Mouse (Mus musculus): ENCODE results near the gene Inpp4a. TPM values are rescaled to one million over a fixed set of nuclear protein-coding genes. Genes with fewer than 3 reads are reported as not detected.

The Inpp4a gene
- polyA plus RNA-seq, 1 experiment from 2014 or later, result 14.1 TPM

GRCm38 (mm10) chr1:37309939-37310515, 10.4 kb downstream of the Inpp4a start:
- Histone ChIP-seq H3K9me3 (ENCODE audit: control insufficient read depth, low read length) (peaks cover 7% of the 10 kb centered on the region; the same call in 1 of the 2 replicates), H3K4me1 (replicated peaks; ENCODE audit: control insufficient read depth, insufficient read depth, low read length) (0 out of 2 replicates have a peak, but pooled peaks cover 3% of the 10 kb centered on the region), H3K27ac (ENCODE audit: low read depth) (no peak overlapping the region), H3K4me2 (ENCODE audit: low read length) (no peak overlapping the region), H3K9ac (ENCODE audit: low read length) (no peak overlapping the region), H3K4me3 (ENCODE audit: low read depth, low read length) (no peak overlapping the region), H3K27me3 (replicated peaks; ENCODE audit: control insufficient read depth, insufficient read depth, low read length) (no peaks in the 10 kb centered on the region), H3K36me3 (ENCODE audit: control insufficient read depth, insufficient read depth, low read length) (no peaks in the 10 kb centered on the region)
- DNase-seq (ENCODE audit: low spot score), result no peak
- WGBS, result 98% methylated on average over 4 of the region's 4 CpGs
- ATAC-seq (replicated peaks; ENCODE audit: low FRiP score, low TSS enrichment, low read depth), result no peak

- H3K9me3 ChIP-seq (ENCODE audit: control insufficient read depth, low read length), result peaks cover 7% of the 10 kb centered on the region; the same call in 1 of the 2 replicates
- H3K4me1 ChIP-seq (replicated peaks; ENCODE audit: control insufficient read depth, insufficient read depth, low read length), result no peaks in the 10 kb centered on the region
- no peak overlapping the region for H3K4me2 ChIP-seq (ENCODE audit: low read length)
- no peaks in the 10 kb centered on the region for H3K27me3 ChIP-seq (replicated peaks; ENCODE audit: control insufficient read depth, insufficient read depth, low read length)
- H3K36me3 ChIP-seq (ENCODE audit: control insufficient read depth, insufficient read depth, low read length), result no peaks in the 10 kb centered on the region
- H3K9ac ChIP-seq (ENCODE audit: low read length), result no peak overlapping the region
- no peak overlapping the region for H3K27ac ChIP-seq (ENCODE audit: low read depth)
- no peak for ATAC-seq (replicated peaks; ENCODE audit: low FRiP score, low TSS enrichment, low read depth)
- no peak for DNase-seq (ENCODE audit: low spot score)
- WGBS, result 43% methylated on average over 7 of the region's 7 CpGs
- no peak overlapping the region for H3K4me3 ChIP-seq (ENCODE audit: low read depth, low read length)
Measured at GRCm38 (mm10) chr1:37314338-37314737, 14.7 kb downstream of the Inpp4a start.

- Histone ChIP-seq H3K9ac (ENCODE audit: low read length) (no peak overlapping the region), H3K9me3 (ENCODE audit: control insufficient read depth, low read length) (no peaks in the 10 kb centered on the region), H3K36me3 (ENCODE audit: control insufficient read depth, insufficient read depth, low read length) (no peaks in the 10 kb centered on the region), H3K4me3 (ENCODE audit: low read depth, low read length) (no peak overlapping the region), H3K4me2 (ENCODE audit: low read length) (no peak overlapping the region), H3K27me3 (replicated peaks; ENCODE audit: control insufficient read depth, insufficient read depth, low read length) (no peaks in the 10 kb centered on the region), H3K4me1 (replicated peaks; ENCODE audit: control insufficient read depth, insufficient read depth, low read length) (no peaks in the 10 kb centered on the region), H3K27ac (ENCODE audit: low read depth) (no peak overlapping the region)
- no peak for ATAC-seq (replicated peaks; ENCODE audit: low FRiP score, low TSS enrichment, low read depth)
- DNase-seq (ENCODE audit: low spot score), result no peak
- 77% methylated on average over 7 of the region's 7 CpGs for WGBS
Measured at GRCm38 (mm10) chr1:37317644-37318285, 18.1 kb downstream of the Inpp4a start.

- Histone ChIP-seq H3K9ac (ENCODE audit: low read length) (no peak overlapping the region), H3K4me1 (replicated peaks; ENCODE audit: control insufficient read depth, insufficient read depth, low read length) (no peaks in the 10 kb centered on the region), H3K36me3 (ENCODE audit: control insufficient read depth, insufficient read depth, low read length) (no peaks in the 10 kb centered on the region), H3K27me3 (replicated peaks; ENCODE audit: control insufficient read depth, insufficient read depth, low read length) (no peaks in the 10 kb centered on the region), H3K27ac (ENCODE audit: low read depth) (no peak overlapping the region), H3K4me2 (ENCODE audit: low read length) (no peak overlapping the region), H3K9me3 (ENCODE audit: control insufficient read depth, low read length) (no peaks in the 10 kb centered on the region), H3K4me3 (ENCODE audit: low read depth, low read length) (no peak overlapping the region)
- 84% methylated on average over 2 of the region's 2 CpGs for WGBS
- ATAC-seq (replicated peaks; ENCODE audit: low FRiP score, low TSS enrichment, low read depth) (no peak), DNase-seq (ENCODE audit: low spot score) (no peak)
Measured at GRCm38 (mm10) chr1:37318558-37318957, 18.9 kb downstream of the Inpp4a start.

GRCm38 (mm10) chr1:37322690-37323089, 23.0 kb downstream of the Inpp4a start:
- H3K27ac ChIP-seq (ENCODE audit: low read depth), result no peak overlapping the region
- DNase-seq (ENCODE audit: low spot score), result no peak
- H3K4me2 ChIP-seq (ENCODE audit: low read length), result no peak overlapping the region
- no peaks in the 10 kb centered on the region for H3K9me3 ChIP-seq (ENCODE audit: control insufficient read depth, low read length)
- no peak overlapping the region for H3K9ac ChIP-seq (ENCODE audit: low read length)
- H3K36me3 ChIP-seq (ENCODE audit: control insufficient read depth, insufficient read depth, low read length), result no peaks in the 10 kb centered on the region
- H3K4me3 ChIP-seq (ENCODE audit: low read depth, low read length), result no peak overlapping the region
- no peaks in the 10 kb centered on the region for H3K4me1 ChIP-seq (replicated peaks; ENCODE audit: control insufficient read depth, insufficient read depth, low read length)
- WGBS, result 93% methylated on average over 2 of the region's 2 CpGs
- no peak for ATAC-seq (replicated peaks; ENCODE audit: low FRiP score, low TSS enrichment, low read depth)
- H3K27me3 ChIP-seq (replicated peaks; ENCODE audit: control insufficient read depth, insufficient read depth, low read length), result no peaks in the 10 kb centered on the region

- Histone ChIP-seq H3K9ac (ENCODE audit: low read length) (no peak overlapping the region), H3K9me3 (ENCODE audit: control insufficient read depth, low read length) (no peaks in the 10 kb centered on the region), H3K4me3 (ENCODE audit: low read depth, low read length) (no peak overlapping the region), H3K27ac (ENCODE audit: low read depth) (no peak overlapping the region), H3K4me2 (ENCODE audit: low read length) (no peak overlapping the region), H3K36me3 (ENCODE audit: control insufficient read depth, insufficient read depth, low read length) (no peaks in the 10 kb centered on the region), H3K27me3 (replicated peaks; ENCODE audit: control insufficient read depth, insufficient read depth, low read length) (no peaks in the 10 kb centered on the region), H3K4me1 (replicated peaks; ENCODE audit: control insufficient read depth, insufficient read depth, low read length) (no peaks in the 10 kb centered on the region)
- no peak for ATAC-seq (replicated peaks; ENCODE audit: low FRiP score, low TSS enrichment, low read depth)
- DNase-seq (ENCODE audit: low spot score), result no peak
- WGBS, result 73% methylated on average over 4 of the region's 4 CpGs
Measured at GRCm38 (mm10) chr1:37323208-37323607, 23.5 kb downstream of the Inpp4a start.

GRCm38 (mm10) chr1:37324569-37324968, 24.9 kb downstream of the Inpp4a start:
- Histone ChIP-seq H3K9ac (ENCODE audit: low read length) (no peak overlapping the region), H3K4me2 (ENCODE audit: low read length) (no peak overlapping the region), H3K27me3 (replicated peaks; ENCODE audit: control insufficient read depth, insufficient read depth, low read length) (no peaks in the 10 kb centered on the region), H3K27ac (ENCODE audit: low read depth) (no peak overlapping the region), H3K9me3 (ENCODE audit: control insufficient read depth, low read length) (0 out of 2 replicates have a peak, but pooled peaks cover 3% of the 10 kb centered on the region), H3K36me3 (ENCODE audit: control insufficient read depth, insufficient read depth, low read length) (no peaks in the 10 kb centered on the region), H3K4me3 (ENCODE audit: low read depth, low read length) (no peak overlapping the region), H3K4me1 (replicated peaks; ENCODE audit: control insufficient read depth, insufficient read depth, low read length) (no peaks in the 10 kb centered on the region)
- WGBS, result 32% methylated on average over 5 of the region's 5 CpGs
- ATAC-seq (replicated peaks; ENCODE audit: low FRiP score, low TSS enrichment, low read depth) (no peak), DNase-seq (ENCODE audit: low spot score) (no peak)

GRCm38 (mm10) chr1:37327311-37327710, 27.6 kb downstream of the Inpp4a start:
- Histone ChIP-seq H3K9ac (ENCODE audit: low read length) (no peak overlapping the region), H3K27ac (ENCODE audit: low read depth) (no peak overlapping the region), H3K4me3 (ENCODE audit: low read depth, low read length) (no peak overlapping the region), H3K27me3 (replicated peaks; ENCODE audit: control insufficient read depth, insufficient read depth, low read length) (no peaks in the 10 kb centered on the region), H3K4me2 (ENCODE audit: low read length) (no peak overlapping the region), H3K36me3 (ENCODE audit: control insufficient read depth, insufficient read depth, low read length) (no peaks in the 10 kb centered on the region), H3K9me3 (ENCODE audit: control insufficient read depth, low read length) (0 out of 2 replicates have a peak, but pooled peaks cover 3% of the 10 kb centered on the region), H3K4me1 (replicated peaks; ENCODE audit: control insufficient read depth, insufficient read depth, low read length) (no peaks in the 10 kb centered on the region)
- 61% methylated on average over 4 of the region's 4 CpGs for WGBS
- ATAC-seq (replicated peaks; ENCODE audit: low FRiP score, low TSS enrichment, low read depth), result no peak
- no peak for DNase-seq (ENCODE audit: low spot score)

GRCm38 (mm10) chr1:37329132-37329531, 29.5 kb downstream of the Inpp4a start:
- Histone ChIP-seq H3K36me3 (ENCODE audit: control insufficient read depth, insufficient read depth, low read length) (no peaks in the 10 kb centered on the region), H3K27me3 (replicated peaks; ENCODE audit: control insufficient read depth, insufficient read depth, low read length) (no peaks in the 10 kb centered on the region), H3K4me2 (ENCODE audit: low read length) (no peak overlapping the region), H3K4me1 (replicated peaks; ENCODE audit: control insufficient read depth, insufficient read depth, low read length) (no peaks in the 10 kb centered on the region), H3K4me3 (ENCODE audit: low read depth, low read length) (no peak overlapping the region), H3K9me3 (ENCODE audit: control insufficient read depth, low read length) (0 out of 2 replicates have a peak, but pooled peaks cover 3% of the 10 kb centered on the region), H3K9ac (ENCODE audit: low read length) (no peak overlapping the region), H3K27ac (ENCODE audit: low read depth) (no peak overlapping the region)
- DNase-seq (ENCODE audit: low spot score), result no peak
- WGBS, result 95% methylated on average over 3 of the region's 3 CpGs
- no peak for ATAC-seq (replicated peaks; ENCODE audit: low FRiP score, low TSS enrichment, low read depth)
